Mouse (Mus musculus): ENCODE results near the gene Pnpla5.

DNA sequence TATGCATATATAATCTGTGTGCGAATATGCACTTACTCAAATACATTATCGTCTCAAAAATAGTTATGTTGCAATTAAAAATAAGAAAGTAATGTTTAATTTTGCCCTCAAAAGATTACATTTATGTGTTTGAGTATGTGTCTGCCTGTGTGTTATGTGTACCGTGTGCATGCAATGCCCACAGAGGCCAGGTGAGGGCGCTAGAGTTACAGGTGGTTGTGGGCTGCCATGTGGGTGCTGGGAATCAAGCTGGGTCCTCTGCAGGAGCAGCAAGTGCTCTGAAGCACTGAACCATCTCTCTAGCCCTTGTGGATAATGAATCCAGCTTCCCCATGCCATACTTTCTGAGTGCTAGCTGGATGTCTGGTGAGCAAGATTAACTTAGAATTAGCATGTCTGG, 57.3 kb downstream of the Pnpla5 start:
- TF ChIP-seq EP300 (IDR thresholded peaks at IDR 0.05; ENCODE audit: low read depth): no peak
- TF ChIP-seq CTCF (IDR thresholded peaks at IDR 0.05; ENCODE audit: low read depth): 0 out of 2 replicates have a peak, but pooled peaks have one; percentile 17

Measured in liver, postnatal 0 days (tissue).